Mouse (Mus musculus) C2C12 (cell line): ENCODE measurements at regions not wholly inside any gene's neighbourhood (a gene's known extent, or its start where the extent isn't known, plus 50 kb on each side); places are given as distances from the start of the nearest gene placed in this dataset.

Experiments
- CEBPB ChIP-seq: IDR thresholded peaks from one replicate; pipeline ENCODE4 v1.6.1; 2011; ENCODE audit warnings: low read depth, mild to moderate bottlenecking, control low read depth, moderate library complexity
- CTCF ChIP-seq: IDR thresholded peaks from one replicate; pipeline ENCODE4 v1.5.1; 2011; ENCODE audit not compliant: control insufficient read depth, insufficient read depth, insufficient read length
- USF1 ChIP-seq: IDR thresholded peaks from one replicate; pipeline ENCODE4 v1.6.1; 2011; ENCODE audit warnings: low read depth, mild to moderate bottlenecking, control low read depth, moderate library complexity

GRCm38 (mm10) chr2:137510671-137511235, 394.3 kb upstream of the Jag1 start:
- TF ChIP-seq CTCF, result no peak
- no peak for TF ChIP-seq CEBPB
- TF ChIP-seq USF1, result no peak
